Mouse (Mus musculus) embryo, embryonic 10.5 days (tissue): Measurements from ENCODE around the gene Eef1akmt1.

Experiments
- DNase-seq: peaks from one replicate; pipeline ENCODE4 v3.0.0-alpha.2; 2015; ENCODE audit warnings: low spot score

The Eef1akmt1 gene

DNA sequence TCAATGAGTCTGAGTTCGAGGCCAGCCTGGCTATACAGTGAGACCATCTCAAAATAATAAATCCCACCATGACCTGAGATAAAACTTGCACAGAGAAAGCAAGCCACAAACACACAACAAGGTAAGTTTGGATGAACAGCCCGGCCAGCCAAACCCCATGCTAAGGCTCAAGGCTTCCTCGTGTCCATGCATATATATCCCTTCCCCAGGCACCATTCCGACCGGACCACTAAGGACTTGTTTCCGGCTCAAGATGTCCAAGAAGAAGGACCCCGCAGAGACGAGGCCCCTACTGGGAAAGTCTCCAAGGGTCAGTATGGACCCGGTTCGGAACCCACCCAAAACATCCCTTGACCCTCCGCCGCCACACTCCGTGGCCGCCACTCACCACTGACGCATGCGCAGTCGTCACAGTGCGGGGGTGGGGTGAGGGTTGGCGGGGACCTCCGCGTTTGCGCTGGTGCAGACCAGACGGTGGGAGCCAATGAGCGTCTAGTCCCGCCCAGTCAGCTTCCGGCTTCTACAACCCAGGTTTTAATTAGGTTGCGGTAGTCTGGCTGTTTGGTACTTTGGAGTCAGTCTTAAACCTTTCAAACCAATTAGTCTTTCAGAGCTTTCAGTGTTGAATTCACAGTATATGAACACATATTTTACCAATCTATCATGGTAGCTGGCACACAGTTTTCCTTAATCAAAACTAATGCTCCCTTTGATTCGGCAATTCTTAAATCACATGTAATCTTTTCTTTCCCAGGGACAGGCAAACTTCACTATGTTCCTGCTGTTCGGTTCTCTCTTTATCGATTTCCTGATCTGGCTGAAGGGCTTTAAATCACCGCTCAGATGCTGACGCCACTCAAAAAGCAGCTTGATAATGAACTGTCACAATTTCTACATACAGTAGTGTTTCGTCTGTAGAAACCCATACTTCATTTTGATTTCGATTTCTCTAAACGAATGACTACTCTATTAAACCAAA is at the start of gene Eef1akmt1:
Eef1akmt1 (minus strand) TSS at position 458 of the 979 bp plus-strand sequence.
- peak; percentile 98 for DNase-seq

GRCm38 (mm10) chr14:57620598-57621236 is 49.3 kb upstream of the Eef1akmt1 start:
- DNase-seq, result no peak

DNA sequence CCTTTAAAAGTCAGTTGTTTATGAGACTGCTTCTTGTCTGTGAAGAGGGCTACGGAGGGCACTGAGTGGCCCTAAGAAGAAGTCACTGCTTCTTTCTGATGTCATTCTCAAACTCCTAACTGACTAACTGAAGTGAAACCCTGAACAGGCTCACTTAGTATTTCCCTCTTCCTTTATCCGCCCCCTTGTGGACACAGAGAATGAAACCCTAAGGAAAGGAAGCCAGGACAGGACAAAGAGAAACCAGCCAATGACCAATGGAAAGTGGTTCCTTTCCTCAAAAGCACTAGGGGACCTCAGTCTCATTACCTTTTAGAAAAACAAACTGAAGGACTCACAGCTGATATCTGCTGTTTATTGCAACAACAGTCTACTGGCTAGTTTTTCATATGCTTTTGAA is 48.1 kb upstream of the Eef1akmt1 start:
- DNase-seq, result peak; percentile 82

DNA sequence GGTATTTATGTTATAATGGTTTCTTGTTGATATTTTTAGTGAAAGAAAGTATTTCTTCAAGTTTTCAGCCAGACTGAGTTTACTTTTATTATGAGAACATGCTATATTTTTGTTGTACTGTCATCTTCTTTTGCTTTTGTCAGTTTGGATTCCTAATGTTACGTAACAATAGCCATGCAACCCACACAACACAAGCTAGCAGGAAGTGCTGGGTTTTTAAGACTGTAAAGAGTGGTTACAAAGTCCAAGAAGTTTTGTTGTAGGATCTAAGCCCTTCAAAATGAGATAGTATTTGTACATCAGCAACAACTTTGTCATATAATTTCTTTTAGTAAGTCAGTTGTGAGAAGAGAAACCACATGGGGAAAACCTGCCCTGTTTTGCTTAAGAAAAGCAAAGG is 46.3 kb upstream of the Eef1akmt1 start:
- no peak for DNase-seq

DNA sequence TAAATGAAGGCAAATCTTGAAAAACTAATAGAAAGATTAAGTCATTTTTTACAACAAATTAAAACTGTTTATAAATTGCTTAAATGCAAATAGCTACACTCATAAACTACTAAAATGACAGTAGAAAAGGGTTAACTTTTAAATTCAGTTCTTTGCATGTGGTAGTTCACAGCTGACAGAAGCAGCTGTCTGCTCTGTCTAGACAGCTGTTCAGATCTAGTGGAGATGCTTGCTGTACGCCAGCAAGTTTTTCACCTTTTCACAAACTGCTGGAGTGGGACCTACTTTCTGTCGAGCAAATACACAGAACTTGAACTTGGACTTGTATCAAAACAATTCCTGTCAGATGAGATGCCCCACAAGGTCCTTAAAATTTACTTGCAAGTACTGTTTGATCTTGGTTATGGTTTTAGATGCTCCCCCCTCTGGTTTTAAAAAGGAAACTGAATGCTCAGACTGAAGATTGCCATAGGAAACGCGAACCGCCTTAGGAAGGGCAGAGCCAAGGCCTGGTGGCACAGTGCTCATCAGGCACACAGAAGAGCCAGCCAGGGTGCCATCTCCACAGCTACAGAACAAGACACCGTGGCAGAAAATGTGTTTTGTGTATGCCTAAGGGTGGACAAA is 45.0 kb upstream of the Eef1akmt1 start:
- no peak for DNase-seq

- no peak for DNase-seq
Measured at GRCm38 (mm10) chr14:57615828-57616227, 44.4 kb upstream of the Eef1akmt1 start.

- no peak for DNase-seq
Measured at GRCm38 (mm10) chr14:57611034-57611433, 39.6 kb upstream of the Eef1akmt1 start.

DNA sequence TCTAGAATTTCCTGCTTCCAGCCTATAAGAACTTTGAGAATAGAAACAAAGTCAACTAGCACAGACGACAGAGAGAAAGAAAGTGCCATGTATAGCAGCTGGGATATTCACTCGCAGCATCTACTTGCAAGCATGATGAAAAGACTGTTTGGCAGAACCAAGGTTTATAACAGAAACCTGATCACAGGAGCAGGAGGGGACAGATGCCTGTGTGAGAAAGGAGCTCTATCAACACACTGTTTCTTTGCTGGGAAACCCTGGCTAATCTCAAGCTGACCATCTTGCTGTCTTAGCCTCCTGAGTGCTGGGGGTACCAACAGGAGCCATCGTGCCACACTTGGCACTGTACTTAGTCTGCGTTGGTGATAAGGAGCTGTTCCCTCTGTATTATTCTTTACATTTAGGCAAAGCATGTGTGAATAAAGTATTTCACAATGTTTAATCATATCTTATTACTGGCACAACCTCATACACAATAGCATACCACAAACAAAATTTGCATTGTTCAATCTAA is 38.5 kb upstream of the Eef1akmt1 start:
- DNase-seq, result no peak

- no peak for DNase-seq
Measured at GRCm38 (mm10) chr14:57607500-57607899, 36.1 kb upstream of the Eef1akmt1 start.

DNA sequence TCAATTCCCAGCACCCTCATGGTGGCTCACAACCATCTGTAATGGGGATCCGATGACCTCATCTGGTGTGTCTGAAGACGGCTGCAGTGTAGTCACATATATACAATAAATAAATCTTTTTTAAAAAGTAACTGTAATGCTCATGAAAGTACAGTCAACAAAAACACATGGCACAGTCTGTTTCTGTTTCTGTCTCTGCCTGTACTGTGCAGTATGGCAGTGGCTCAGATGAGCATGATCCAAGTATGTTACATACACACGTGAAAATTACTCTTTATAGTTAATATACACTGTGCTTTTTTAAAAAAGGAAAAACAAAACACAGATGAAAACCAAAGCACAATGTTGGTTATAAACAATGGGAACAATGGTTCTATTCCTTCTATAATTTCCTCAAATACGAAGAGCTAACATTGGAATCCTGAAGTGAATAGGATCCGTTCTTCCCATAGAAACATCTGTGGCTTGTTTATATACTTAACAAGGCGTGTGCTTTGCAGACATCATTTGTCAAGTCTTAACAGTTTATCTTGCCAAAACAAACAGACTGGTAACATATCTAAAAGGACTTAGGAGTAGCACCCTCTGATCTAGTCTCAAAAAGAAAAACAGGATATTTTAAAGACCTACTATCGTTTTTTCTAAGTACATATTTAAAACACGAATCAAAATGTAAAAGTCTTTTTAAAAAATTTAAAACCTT is 35.4 kb upstream of the Eef1akmt1 start:
- no peak for DNase-seq

DNA sequence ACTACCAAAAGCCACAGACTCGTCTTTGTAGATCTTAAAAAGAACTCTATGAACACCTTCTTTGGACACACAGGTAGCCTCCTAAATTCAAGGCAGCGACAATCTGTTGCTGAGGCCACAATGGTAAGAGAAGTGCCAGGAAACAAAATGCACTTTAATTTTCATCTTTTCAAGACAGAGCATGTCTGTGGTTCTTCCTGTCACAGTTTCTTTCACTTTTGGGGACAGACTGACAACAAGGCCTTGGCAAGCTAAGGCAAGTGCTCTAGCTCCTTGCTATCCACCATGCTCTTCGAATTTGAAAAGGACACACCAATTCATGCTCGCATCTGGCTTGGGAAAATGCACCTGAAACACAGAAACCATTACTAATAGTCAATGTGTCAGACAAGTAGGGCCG is 21.9 kb upstream of the Eef1akmt1 start:
- no peak for DNase-seq

- DNase-seq, result no peak
Measured at GRCm38 (mm10) chr14:57591830-57592229, 20.4 kb upstream of the Eef1akmt1 start.

DNA sequence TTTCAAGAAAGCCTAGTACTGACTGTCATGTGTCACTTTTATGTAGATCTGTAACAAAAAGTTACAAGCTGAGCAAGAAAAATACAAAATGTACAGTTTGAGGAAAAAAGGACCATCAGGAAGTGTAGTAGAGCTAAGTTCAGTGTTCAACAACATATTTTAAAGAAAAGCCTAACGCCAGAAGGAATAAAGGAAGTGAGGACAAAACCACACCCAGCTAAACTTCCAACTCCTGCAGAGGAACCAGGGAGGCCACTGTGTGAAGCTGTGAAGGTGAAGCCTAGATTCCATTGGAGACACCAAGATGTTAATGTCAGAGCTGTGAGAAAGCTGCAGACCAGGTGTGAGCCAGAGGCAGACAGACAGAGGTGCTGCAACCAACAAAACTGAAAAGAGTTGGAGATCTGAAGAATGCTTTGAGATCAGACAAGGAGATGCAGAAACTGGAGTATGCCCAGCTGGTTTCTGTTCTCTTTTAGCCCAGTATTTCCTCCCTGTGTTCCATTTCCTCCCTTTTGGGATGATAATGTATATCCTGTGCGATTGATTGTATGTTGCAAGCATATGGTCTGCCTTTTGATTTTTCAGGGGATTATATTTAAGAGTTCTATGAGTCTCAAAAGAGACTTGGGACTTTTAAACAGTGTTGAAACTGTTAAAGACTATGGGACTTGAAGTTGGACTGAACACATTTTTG is 5.1 kb upstream of the Eef1akmt1 start:
- no peak for DNase-seq

DNA sequence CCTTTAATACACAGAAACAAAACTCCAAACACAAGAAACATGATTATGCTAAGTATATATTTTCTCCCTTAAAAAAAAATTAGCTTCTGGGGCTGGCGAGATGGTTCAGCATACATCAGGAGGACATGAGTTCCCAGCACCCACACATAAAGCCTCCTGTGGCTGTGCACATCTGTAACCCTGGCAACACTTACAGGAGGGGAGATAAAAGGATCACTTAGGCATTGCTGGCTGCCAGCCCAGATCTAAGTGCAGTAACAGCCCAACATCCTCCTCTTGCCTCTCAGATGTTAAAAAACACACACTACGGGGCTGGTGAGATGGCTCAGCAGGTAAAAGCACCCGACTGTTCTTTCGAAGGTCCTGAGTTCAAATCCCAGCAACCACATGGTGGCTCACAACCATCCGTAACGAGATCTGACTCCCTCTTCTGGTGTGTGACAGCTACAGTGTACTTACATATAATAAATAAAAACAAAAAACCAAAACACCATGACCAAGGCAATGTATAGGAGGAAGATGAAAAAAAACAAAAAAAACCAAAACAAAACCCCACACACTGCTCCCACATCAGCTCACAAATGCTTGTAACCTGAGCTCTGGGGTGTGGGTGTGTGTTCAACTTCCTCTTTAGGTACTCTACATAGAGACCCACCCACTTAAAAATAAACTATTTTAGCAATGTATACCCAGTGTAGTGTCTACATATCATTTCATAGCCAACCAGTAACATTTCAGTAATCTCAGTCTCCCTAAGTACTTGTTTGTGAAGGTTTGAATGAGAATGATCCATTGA is 3.6 kb upstream of the Eef1akmt1 start:
- no peak for DNase-seq

GRCm38 (mm10) chr14:57565626-57566025 is 5.8 kb downstream of the Eef1akmt1 start:
- no peak for DNase-seq

DNA sequence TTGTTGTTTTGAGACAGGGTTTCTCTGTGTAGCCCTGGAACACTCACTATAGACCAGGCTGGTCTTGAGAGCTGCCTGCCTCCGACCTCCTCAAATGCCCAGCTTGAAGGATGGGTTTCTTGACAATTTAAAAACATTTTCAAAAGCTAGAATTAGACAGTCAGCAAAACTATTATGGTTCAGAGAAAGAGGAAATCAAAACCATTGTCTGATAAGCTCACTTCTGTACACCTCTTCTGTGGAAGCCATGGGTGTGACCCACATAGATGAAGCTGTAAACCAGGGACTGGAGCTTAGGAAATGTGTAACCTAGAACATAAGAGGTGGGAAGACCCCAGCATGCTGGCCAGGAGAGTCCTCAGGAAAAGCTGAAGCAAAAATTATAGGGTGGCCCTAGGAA is 14.5 kb downstream of the Eef1akmt1 start:
- DNase-seq, result no peak

DNA sequence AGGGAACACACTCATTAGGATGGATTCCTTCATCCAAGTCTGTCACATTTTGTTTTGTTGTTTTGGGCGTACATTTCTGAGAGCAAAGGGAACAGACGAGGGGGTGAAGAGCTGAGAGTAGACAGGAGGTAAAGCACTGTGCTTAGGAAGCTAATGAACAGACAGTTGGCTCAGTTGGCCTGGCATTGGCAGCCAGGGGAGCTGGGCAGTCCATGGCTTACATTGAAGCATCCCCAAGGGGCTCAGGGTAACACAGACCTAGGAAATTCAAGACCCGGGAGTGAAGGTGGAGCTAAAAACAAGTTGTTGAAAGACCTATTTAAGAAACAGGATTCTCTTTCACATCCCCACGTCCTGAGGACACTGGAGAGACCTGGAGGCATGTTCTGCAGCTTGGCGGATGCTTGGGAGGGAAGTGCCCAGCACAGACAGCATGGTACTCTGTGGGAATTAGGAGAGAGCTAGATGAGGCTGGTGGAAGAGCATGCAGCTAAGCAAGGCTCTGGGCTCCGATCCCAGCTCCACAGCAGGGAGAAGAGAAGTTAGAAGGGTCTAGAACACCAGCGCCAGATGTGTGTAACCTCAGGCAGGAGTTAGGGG is 15.8 kb downstream of the Eef1akmt1 start:
- no peak for DNase-seq

DNA sequence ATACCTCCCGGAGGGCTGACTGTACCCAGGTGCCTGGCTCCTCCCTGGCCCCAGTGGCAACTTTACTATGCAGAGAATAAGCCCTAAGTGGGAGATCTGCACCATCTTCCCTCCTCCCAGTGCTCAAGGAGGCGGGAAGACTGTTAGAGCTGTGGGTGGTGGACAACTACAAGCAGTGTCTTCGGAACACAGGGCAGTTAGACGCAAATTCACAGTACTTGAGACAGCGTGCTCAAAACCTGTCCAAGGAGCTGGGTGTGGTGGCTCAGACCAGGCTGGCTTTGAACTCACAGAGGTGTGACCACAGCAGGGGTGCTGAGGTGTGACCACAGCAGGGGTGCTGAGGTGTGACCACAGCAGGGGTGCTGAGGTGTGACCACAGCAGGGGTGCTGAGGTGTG is 17.0 kb downstream of the Eef1akmt1 start:
- no peak for DNase-seq

GRCm38 (mm10) chr14:57552945-57553344 is 18.5 kb downstream of the Eef1akmt1 start:
- DNase-seq, result no peak

GRCm38 (mm10) chr14:57547062-57547461 is 24.4 kb downstream of the Eef1akmt1 start:
- no peak for DNase-seq
